Mouse (Mus musculus) induced T-regulatory cell, adult 2 months (primary cell): ENCODE measurements around the gene Fgd3.
A peak's percentile ranks its signal among the peaks of the same experiment; 100 is the strongest.

ENCODE experiments used
- DNase-seq: peaks from one replicate; pipeline ENCODE4 v3.0.0-alpha.2; 2012; ENCODE audit warnings: low read depth

The Fgd3 gene

GRCm38 (mm10) chr13:49300771-49301170, 19.3 kb downstream of the Fgd3 start:
- no peak for DNase-seq

GRCm38 (mm10) chr13:49298514-49299381, 21.4 kb downstream of the Fgd3 start:
- DNase-seq, result peak; percentile 45

GRCm38 (mm10) chr13:49296270-49296669, 23.8 kb downstream of the Fgd3 start:
- no peak for DNase-seq

GRCm38 (mm10) chr13:49294108-49294507, 26.0 kb downstream of the Fgd3 start:
- DNase-seq, result peak; percentile 35

GRCm38 (mm10) chr13:49291949-49292348, 28.2 kb downstream of the Fgd3 start:
- DNase-seq, result no peak

GRCm38 (mm10) chr13:49291398-49291797, 28.7 kb downstream of the Fgd3 start:
- peak; percentile 77 for DNase-seq

- DNase-seq, result no peak
Measured at GRCm38 (mm10) chr13:49287224-49287623, 32.9 kb downstream of the Fgd3 start.

GRCm38 (mm10) chr13:49286750-49287149, 33.4 kb downstream of the Fgd3 start:
- no peak for DNase-seq

- DNase-seq, result no peak
Measured at GRCm38 (mm10) chr13:49283686-49284085, 36.4 kb downstream of the Fgd3 start.

GRCm38 (mm10) chr13:49282168-49282567, 37.9 kb downstream of the Fgd3 start:
- DNase-seq, result no peak

GRCm38 (mm10) chr13:49271831-49272765, 48.0 kb downstream of the Fgd3 start:
- DNase-seq, result peak; percentile 61

GRCm38 (mm10) chr13:49270500-49270899, 49.6 kb downstream of the Fgd3 start:
- peak; percentile 79 for DNase-seq

- DNase-seq, result peak; percentile 61
Measured at GRCm38 (mm10) chr13:49267645-49268044, 52.5 kb downstream of the Fgd3 start.

GRCm38 (mm10) chr13:49260036-49260722, 59.9 kb downstream of the Fgd3 start:
- DNase-seq, result peak; percentile 36

- peak; percentile 32 for DNase-seq
Measured at GRCm38 (mm10) chr13:49257819-49258313, 62.2 kb downstream of the Fgd3 start.

- no peak for DNase-seq
Measured at GRCm38 (mm10) chr13:49252746-49253145, 67.4 kb downstream of the Fgd3 start.

GRCm38 (mm10) chr13:49252113-49252512, 68.0 kb downstream of the Fgd3 start:
- no peak for DNase-seq

GRCm38 (mm10) chr13:49250716-49251517, 69.2 kb downstream of the Fgd3 start:
- peak; percentile 44 for DNase-seq

- DNase-seq, result peak; percentile 37
Measured at GRCm38 (mm10) chr13:49249634-49250033, 70.5 kb downstream of the Fgd3 start.

GRCm38 (mm10) chr13:49248923-49249322, 71.2 kb downstream of the Fgd3 start:
- peak; percentile 53 for DNase-seq

- DNase-seq, result no peak
Measured at GRCm38 (mm10) chr13:49248467-49248862, 71.6 kb downstream of the Fgd3 start, which contains the start of gene Susd3. Gene Susd3 (minus strand): TSS chr13:49248706.
